Mouse (Mus musculus): Measurements from ENCODE around the gene Pou2f2.

GRCm38 (mm10) chr7:25181331-25181790, 1.8 kb upstream of the Pou2f2 start:
- TF ChIP-seq GATA1 (IDR thresholded peaks at IDR 0.05; ENCODE audit: borderline replicate concordance, low read length) (no peak), FLI1 (IDR thresholded peaks at IDR 0.05; ENCODE audit: low read length) (no peak)
